Mouse (Mus musculus) yolk sac, embryonic 10.5 days (tissue): ENCODE results near the gene Prlh.

Experiments used
- DNase-seq: peaks from one replicate; pipeline ENCODE4 v3.0.0-alpha.2; 2017; ENCODE audit warnings: low spot score

The Prlh gene

GRCm38 (mm10) chr1:90952808-90953207 is at the start of gene Prlh:
Gene Prlh (plus strand): TSS chr1:90953108.
- no peak for DNase-seq

- no peak for DNase-seq
Measured at GRCm38 (mm10) chr1:90903211-90903945, 49.5 kb upstream of the Prlh start.

- DNase-seq, result no peak
Measured at GRCm38 (mm10) chr1:90903971-90904458, 48.9 kb upstream of the Prlh start.

GRCm38 (mm10) chr1:90904729-90905404 is 48.0 kb upstream of the Prlh start:
- DNase-seq, result no peak

DNA sequence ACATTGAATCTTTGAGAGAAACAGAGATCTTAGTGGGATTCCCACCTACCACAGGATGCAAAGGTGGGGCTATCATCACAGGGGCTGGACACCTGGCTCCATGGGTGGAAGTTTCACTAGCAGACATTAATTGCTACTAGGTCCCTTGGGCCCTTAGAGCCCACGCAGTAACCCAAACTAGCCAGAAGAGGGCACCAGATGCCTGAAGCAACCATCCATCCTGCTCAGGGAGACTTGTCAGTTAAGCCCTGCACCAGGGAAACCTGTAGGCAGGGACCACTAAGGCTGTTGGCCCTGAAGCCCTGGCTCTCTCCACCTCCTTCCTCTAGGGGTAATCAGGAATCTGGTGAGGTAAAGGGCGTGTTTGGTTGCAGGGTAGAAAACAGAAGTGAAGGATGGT is 46.6 kb upstream of the Prlh start:
- DNase-seq, result no peak

DNA sequence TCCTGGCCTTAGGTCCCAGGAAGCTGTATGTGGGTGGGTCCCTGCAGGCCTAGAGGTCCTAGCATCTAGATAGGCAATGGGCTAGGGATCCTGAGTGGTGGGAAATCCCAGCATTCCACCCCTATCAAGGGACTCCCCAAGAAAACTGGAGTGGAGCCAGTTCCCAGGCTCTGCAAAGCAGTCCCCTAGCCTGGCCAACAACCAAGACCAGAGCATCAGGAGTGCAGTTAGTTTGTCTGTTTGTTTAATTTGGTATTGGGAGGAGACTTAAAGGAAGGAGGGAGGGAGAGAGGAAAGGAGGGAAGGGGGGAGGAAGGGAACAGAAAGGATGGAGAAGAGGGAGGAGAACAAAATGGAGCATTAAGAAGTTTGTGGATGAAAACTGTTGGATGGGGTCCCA is 43.7 kb upstream of the Prlh start:
- no peak for DNase-seq

DNA sequence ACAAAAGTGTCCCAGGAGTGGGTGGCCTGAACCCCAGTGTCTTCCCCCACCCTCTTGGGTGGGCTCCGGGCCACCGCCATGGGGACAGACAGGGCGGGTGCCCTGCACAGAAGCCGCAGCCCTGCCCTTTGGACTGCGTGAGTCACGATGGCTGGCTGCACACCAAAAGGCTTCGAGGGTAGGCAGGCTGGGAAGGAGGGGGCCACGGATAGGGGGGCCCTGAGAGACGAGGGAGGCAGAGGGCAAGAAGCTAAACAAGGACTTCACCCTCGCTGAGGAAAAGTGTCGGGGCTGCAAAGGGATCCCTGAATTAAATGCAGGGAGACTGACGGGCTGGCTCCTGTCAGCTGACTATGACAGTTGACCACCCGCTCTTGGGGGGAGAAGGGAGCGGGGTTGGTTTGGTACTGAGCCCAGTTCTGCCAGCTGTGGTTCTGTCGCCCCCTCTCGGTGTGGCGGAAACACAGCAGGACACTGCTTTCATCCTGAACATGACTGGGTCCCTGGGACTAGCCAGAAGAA is 43.2 kb upstream of the Prlh start:
- DNase-seq, result no peak

DNA sequence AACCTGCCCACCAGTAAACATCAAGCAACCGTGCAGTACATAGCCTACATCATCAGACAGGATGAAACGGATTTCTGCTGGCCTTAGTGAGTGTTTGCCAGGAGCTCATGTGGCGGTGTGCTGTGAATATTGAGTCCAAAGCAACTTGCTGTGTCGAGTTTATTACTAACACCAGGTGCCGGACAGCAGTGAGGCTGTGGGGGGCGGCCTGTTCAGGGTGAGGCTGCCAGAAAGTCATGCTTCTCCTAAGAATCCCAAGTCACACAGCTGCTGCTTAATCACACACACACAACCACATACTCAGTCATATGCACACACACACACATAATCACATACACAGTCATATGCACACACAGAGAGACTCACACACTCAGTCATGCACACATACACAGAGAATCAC is 39.7 kb upstream of the Prlh start:
- DNase-seq, result no peak

DNA sequence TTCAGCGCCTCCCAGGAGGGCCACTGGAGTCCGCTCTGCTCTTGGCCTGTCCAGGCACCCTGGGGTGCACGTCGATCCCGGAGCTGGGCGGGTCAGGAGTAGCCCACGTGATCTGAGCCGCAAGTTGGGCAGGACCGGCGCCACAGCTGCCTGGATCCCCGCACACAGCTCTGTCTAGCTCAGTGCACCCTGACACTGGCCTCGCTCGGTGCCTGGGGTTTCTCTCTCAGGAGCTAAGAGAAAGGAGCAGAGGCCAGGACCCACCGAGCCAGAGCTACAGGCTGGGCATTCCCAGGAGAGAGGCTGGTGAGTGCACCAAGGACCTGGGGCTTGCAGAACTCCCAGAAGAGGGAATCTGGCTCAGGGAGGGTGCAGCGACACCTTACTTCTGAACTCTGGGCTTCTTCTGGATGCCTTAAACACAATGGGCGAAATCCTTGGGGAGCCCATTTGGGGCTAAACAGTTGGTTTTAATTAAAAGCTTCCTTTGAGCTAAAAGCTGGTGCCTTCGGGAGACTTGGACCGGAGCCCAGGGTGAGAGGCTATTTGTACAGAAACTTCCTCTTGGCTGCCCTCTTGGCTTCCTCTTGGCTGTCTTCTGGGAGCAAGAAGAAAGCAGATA is 37.8 kb upstream of the Prlh start, which contains the start of gene Mlph:
Gene Mlph (plus strand): TSS at position 138 of the 622 bp plus-strand sequence.
- no peak for DNase-seq

- no peak for DNase-seq
Measured at GRCm38 (mm10) chr1:90917509-90917908, 35.4 kb upstream of the Prlh start.

GRCm38 (mm10) chr1:90921687-90922086 is 31.2 kb upstream of the Prlh start:
- no peak for DNase-seq

GRCm38 (mm10) chr1:90926030-90926429 is 26.9 kb upstream of the Prlh start:
- no peak for DNase-seq

DNA sequence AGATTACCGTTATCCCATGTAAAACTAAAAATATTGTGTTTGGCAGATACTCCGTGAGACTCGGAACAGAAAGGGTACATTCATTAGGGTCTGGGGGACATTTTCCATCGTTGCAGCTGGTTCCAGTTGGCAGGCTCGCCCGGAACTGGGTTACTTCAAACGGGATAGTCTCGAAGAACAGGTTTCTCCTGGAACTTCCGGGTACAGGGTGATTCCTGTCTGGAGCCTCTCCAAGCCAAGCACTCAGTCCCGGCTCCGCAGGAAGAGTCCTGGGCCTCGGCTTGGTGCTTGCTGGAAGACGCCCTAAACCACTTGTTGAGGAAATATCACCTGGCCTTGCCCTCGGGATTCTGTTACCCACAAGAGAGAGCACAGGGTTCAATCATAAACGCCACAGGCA is 25.6 kb upstream of the Prlh start:
- no peak for DNase-seq

- no peak for DNase-seq
Measured at GRCm38 (mm10) chr1:90927929-90928574, 24.9 kb upstream of the Prlh start.

GRCm38 (mm10) chr1:90928575-90928934 is 24.4 kb upstream of the Prlh start:
- peak; percentile 75 for DNase-seq

DNA sequence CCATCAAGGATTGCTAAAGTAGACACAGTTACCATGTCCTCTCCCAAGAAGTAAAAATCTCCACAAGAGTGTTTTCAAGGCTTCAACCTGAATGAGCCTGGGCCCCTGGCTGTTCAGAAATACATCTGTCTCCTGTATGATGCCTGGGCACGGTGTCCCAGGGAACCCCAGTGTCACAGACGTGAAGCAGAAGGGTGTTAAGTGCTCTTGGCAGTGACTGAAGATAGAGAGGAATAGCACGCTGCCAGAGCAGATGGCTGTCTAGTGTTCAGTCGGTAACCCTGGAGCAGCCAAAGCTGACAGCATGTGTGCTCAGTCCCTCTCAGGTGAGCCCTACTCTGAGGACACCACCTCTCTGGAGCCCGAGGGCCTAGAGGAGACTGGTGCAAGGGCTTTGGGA is 19.9 kb upstream of the Prlh start:
- DNase-seq, result no peak

DNA sequence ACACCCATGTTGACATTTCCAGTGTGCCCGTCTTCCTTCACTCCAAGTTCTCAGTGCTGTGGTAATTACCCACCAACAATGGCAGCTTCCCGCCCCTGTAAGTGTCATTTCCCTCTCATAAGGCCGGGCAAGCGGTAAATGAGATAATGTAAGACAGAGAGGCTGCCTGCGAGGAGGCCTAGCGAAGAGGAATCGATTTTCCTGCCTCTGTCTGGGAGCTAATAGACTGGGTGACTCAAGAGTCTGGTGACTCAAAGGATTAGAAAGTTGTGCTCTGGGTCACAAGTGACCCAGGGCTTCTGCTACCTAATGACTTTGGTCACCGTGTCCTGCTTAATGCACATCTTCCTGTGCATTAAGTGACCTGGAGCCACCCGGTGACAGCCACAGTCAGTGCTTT is 15.9 kb upstream of the Prlh start:
- no peak for DNase-seq

- DNase-seq, result no peak
Measured at GRCm38 (mm10) chr1:90939980-90940379, 12.9 kb upstream of the Prlh start.

GRCm38 (mm10) chr1:90945171-90945570 is 7.7 kb upstream of the Prlh start:
- no peak for DNase-seq

GRCm38 (mm10) chr1:90947252-90947651 is 5.7 kb upstream of the Prlh start:
- no peak for DNase-seq

DNA sequence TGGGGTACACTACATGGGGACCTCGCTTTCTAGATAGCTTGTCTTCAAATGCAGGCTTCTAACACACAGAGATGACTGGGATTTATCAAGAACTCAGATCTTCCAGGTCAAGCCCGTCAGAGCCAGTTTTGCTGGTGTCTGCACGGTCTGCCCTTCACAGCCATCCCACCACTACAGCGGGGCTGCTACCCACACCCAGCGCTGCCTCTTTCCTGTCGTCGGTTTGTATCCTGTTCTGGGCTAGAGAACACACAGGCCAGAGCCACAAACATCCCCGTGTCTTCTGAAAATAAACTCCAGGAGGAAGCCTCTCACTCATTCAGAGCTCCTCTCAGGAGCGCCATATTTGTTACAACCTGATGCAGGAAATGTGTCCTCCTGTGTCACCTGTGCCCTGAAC is 3.6 kb upstream of the Prlh start:
- no peak for DNase-seq

DNA sequence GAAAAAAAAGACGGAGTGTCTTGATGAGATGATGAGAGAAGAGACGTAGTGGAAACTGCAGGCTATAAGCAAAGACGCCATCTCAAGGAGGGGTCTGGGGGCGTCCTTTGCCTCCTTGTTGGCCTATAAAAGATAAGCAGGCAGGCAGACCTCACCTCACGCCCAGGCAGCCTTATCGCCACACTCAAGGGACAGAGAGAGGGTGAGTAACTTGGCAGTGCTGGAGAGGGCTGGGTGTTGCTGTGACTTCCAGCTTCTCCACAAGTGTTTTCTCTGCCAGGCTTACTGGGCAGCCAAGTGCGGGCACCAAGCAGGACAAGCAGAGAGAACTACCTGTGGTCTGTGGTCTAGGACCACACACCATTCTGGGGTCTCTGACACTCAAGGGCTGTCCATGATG is 1.2 kb upstream of the Prlh start:
- DNase-seq, result no peak
